Mouse (Mus musculus) kidney, postnatal 25 days (tissue): ENCODE measurements around the gene S100a11.

ENCODE experiments used
- DNase-seq, 2 experiments: peaks; one replicate each; pipeline ENCODE4 v3.0.0; 2021; ENCODE audit warnings: mixed read lengths in 2 of 2

The S100a11 gene

GRCm38 (mm10) chr3:93562372-93562771, 42.1 kb downstream of the S100a11 start:
- no peak for DNase-seq

- DNase-seq, result no peak
Measured at GRCm38 (mm10) chr3:93563216-93563615, 42.9 kb downstream of the S100a11 start.

- DNase-seq, result no peak
Measured at GRCm38 (mm10) chr3:93566892-93567291, 46.6 kb downstream of the S100a11 start.

- DNase-seq, result no peak
Measured at GRCm38 (mm10) chr3:93567721-93568120, 47.4 kb downstream of the S100a11 start.

GRCm38 (mm10) chr3:93568428-93569040, 48.2 kb downstream of the S100a11 start:
- DNase-seq, result peak; percentile 79 to 85

GRCm38 (mm10) chr3:93569046-93569445, 48.8 kb downstream of the S100a11 start:
- no peak for DNase-seq

- no peak for DNase-seq
Measured at GRCm38 (mm10) chr3:93572058-93572791, 51.9 kb downstream of the S100a11 start.
